Mouse (Mus musculus): ENCODE measurements at regions not wholly inside any gene's neighbourhood (a gene's known extent, or its start where the extent isn't known, plus 50 kb on each side); places are given as distances from the start of the nearest gene placed in this dataset.

- TF ChIP-seq POLR2A (IDR thresholded peaks at IDR 0.05; ENCODE audit: control insufficient read depth, low read depth, low read length) (no peak), CTCF (IDR thresholded peaks at IDR 0.05; ENCODE audit: control insufficient read depth, insufficient read depth, insufficient replicate concordance, low read depth, low read length) (no peak)
These were observed 205.2 kb upstream of the Rreb1 start for GRCm38 (mm10) chr13:37572983-37573382.

All from testis, adult 2 months (tissue).